Comparison of ENCODE assay signal across 22 mouse cellular contexts in the genomic region with DNA sequence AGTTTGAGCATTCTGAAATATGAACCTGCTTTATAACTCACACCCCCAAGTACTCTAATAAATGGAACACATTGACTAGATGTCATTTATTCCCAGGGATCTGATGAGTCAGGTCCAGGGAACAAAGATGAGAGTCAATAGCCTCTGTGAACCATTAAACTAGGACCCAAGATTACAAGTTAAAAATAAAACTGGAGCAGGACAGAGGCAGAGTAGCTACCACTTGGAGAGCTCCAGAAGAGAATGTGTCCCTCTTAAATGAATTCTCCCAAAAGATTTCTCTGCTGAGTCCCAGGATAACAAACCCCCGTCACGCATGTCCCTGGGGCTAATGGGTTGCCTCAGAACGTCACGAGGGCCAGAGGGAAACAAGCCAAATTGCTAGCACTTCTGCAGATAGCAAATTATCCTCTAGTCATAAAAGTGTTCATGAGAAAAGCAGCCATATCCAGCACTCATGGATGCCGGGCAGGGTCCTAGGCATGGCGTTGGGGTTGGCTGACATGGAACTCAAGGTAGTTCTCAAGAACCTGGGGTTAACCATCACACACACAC. TPM values are rescaled to one million over a fixed set of nuclear protein-coding genes. Genes with fewer than 3 reads are reported as not detected.
DNase-seq lines count a peak whose midpoint lies in the region; ATAC-seq and TF ChIP-seq lines count a peak whose summit lies in the region.
"Had no signal": no experiment of that assay in that cellular context is flagged by ENCODE, and none has a peak within 500 bp of the region (broad histone marks: within the 10 kb centered on the region; RNA-seq: fewer than 3 reads in every experiment).

No protein-coding gene starts in this region.

- ATAC-seq in Patski: peak; percentile 48
- no peak for ATAC-seq in hindbrain, embryonic 14.5 days (ENCODE audit: low FRiP score)
- ATAC-seq: forebrain, postnatal 0 days; hindbrain, embryonic 16.5 days; liver, embryonic 12.5 days had no signal

- peaks cover 29% of the 10 kb centered on the region for H3K27me3 ChIP-seq in Patski
- no peaks in the 10 kb centered on the region for H3K27me3 ChIP-seq in hindbrain, embryonic 14.5 days (ENCODE audit: control insufficient read depth, insufficient read depth, low read length)
- H3K27me3 ChIP-seq: embryonic facial prominence, embryonic 13.5 days; liver, embryonic 12.5 days; lung, embryonic 15.5 days; midbrain, embryonic 12.5 days had no signal

- H3K36me3 ChIP-seq in hindbrain, embryonic 14.5 days (replicated peaks; ENCODE audit: control insufficient read depth, insufficient read depth): no peaks in the 10 kb centered on the region
- H3K36me3 ChIP-seq: embryonic facial prominence, embryonic 13.5 days; liver, embryonic 12.5 days; lung, embryonic 15.5 days; midbrain, embryonic 12.5 days had no signal

- no peak overlapping the region for H3K27ac ChIP-seq in hindbrain, embryonic 14.5 days
- H3K27ac ChIP-seq: embryonic facial prominence, embryonic 13.5 days; liver, embryonic 12.5 days; lung, embryonic 15.5 days; midbrain, embryonic 12.5 days; stomach, postnatal 0 days had no signal

- DNase-seq in gastrocnemius, postnatal 14 days: peak; percentile 9
- DNase-seq in gastrocnemius, postnatal 36 days: no peak
- peak; percentile 49 for DNase-seq in Patski (ENCODE audit: low read depth, low spot score)
- peak; percentile 43 for DNase-seq in kidney, adult 18-20 months
- peak; percentile 49 for DNase-seq in kidney, postnatal 14 days
- no peak for DNase-seq in hindbrain, embryonic 14.5 days (ENCODE audit: low spot score)
- DNase-seq in frontal cortex, postnatal 14 days (ENCODE audit: low spot score in 2 of 2): no peak
- DNase-seq: adrenal gland, postnatal 36 days; cerebellum, adult 9-11 months; forebrain, postnatal 0 days; gastrocnemius, postnatal 10 days; right cerebral cortex, postnatal 14 days; thymus, postnatal 14 days had no signal

- no peak overlapping the region for H3K4me3 ChIP-seq in hindbrain, embryonic 14.5 days (replicated peaks; ENCODE audit: low read length)
- H3K4me3 ChIP-seq: embryonic facial prominence, embryonic 13.5 days; liver, embryonic 12.5 days; lung, embryonic 15.5 days; midbrain, embryonic 12.5 days had no signal

- CTCF ChIA-PET in Patski (lab: Charles Lee): no interaction called here

- no peaks in the 10 kb centered on the region for H3K9me3 ChIP-seq in hindbrain, embryonic 14.5 days (ENCODE audit: control insufficient read depth, low read length)
- H3K9me3 ChIP-seq: embryonic facial prominence, embryonic 13.5 days; liver, embryonic 12.5 days; lung, embryonic 15.5 days; midbrain, embryonic 12.5 days had no signal

- POLR2A ChIA-PET in Patski (lab: Charles Lee): no interaction called here

- H3K4me1 ChIP-seq in hindbrain, embryonic 14.5 days (replicated peaks; ENCODE audit: control insufficient read depth, insufficient read depth, low read length): no peaks in the 10 kb centered on the region
- H3K4me1 ChIP-seq: liver, embryonic 12.5 days; lung, embryonic 15.5 days; midbrain, embryonic 12.5 days had no signal

- in situ Hi-C loops in Patski (cut with MboI; ENCODE audit: low pct_unique_long_range_greater_than_20kb): no loop called here

- H3K9ac ChIP-seq in hindbrain, embryonic 14.5 days: no peak overlapping the region
- H3K9ac ChIP-seq: embryonic facial prominence, embryonic 13.5 days; forebrain, postnatal 0 days; liver, embryonic 12.5 days; lung, embryonic 15.5 days; midbrain, embryonic 12.5 days had no signal

- intact Hi-C loops in gastrocnemius, postnatal 14 days (cut with DNase I; ENCODE audit: low total_unique reads): no loop called here
- intact Hi-C loops in gastrocnemius, postnatal 36 days (cut with DNase I): no loop called here

- no peak for TF ChIP-seq CTCF in Patski (IDR thresholded peaks at IDR 0.05)

- H3K4me2 ChIP-seq in hindbrain, embryonic 14.5 days (replicated peaks): no peak overlapping the region
- H3K4me2 ChIP-seq: embryonic facial prominence, embryonic 13.5 days; liver, embryonic 12.5 days; lung, embryonic 15.5 days; midbrain, embryonic 12.5 days had no signal

- 83% methylated on average over 6 of the region's 6 CpGs for WGBS in hindbrain, embryonic 14.5 days

RNA-seq across cellular contexts. Expression of gene Stoml3, which starts 10.0 kb away (rescaled TPM):
- total RNA-seq in gastrocnemius, postnatal 14 days (2021): not detected
- not detected for total RNA-seq in gastrocnemius, postnatal 36 days (2021)
- polyA plus RNA-seq in Patski (2021): 0.06 TPM
- polyA plus RNA-seq in hindbrain, embryonic 14.5 days (2014; fragmentation: Nextera tagmentation; extraction: Ambion mirVana): not detected in 2 replicates
- total RNA-seq: adrenal gland, postnatal 36 days; gastrocnemius, postnatal 10 days had no signal
- polyA plus RNA-seq: embryonic facial prominence, embryonic 13.5 days; heart, postnatal 0 days; hindbrain, embryonic 16.5 days; limb, embryonic 11.5 days; liver, embryonic 12.5 days; midbrain, embryonic 12.5 days; spleen, adult 2 months; stomach, postnatal 0 days had no signal

RNA-seq across cellular contexts. Expression of gene Proser1, which starts 35.0 kb away (rescaled TPM):
- 1 to 10 TPM; 6.9 to 7.3 TPM for total RNA-seq in gastrocnemius, postnatal 14 days (2021)
- total RNA-seq in gastrocnemius, postnatal 36 days (2021): 1 to 10 TPM; 4.5 to 7.4 TPM
- 19.5 TPM for polyA plus RNA-seq in Patski (2021)
- polyA plus RNA-seq in hindbrain, embryonic 14.5 days (2014; fragmentation: Nextera tagmentation; extraction: Ambion mirVana): 15.0 and 15.9 TPM in 2 replicates

RNA-seq across cellular contexts. Expression of gene Nhlrc3, which starts 35.3 kb away (rescaled TPM):
- total RNA-seq in gastrocnemius, postnatal 14 days (2021): 1 to 10 TPM; 2.5 to 4.2 TPM
- 1 to 10 TPM; 2.5 to 2.6 TPM for total RNA-seq in gastrocnemius, postnatal 36 days (2021)
- 21.0 TPM for polyA plus RNA-seq in Patski (2021)
- polyA plus RNA-seq in hindbrain, embryonic 14.5 days (2014; fragmentation: Nextera tagmentation; extraction: Ambion mirVana): 8.9 and 10.0 TPM in 2 replicates

Comparison
In these comparisons a context has a peak if more than half of its experiments do, and no peak if none do; other contexts are left out.
1. DNase-seq: peak in gastrocnemius, postnatal 14 days (single experiment), Patski (single experiment), kidney, adult 18-20 months (single experiment) and kidney, postnatal 14 days (single experiment); none in gastrocnemius, postnatal 36 days (0 of 2), hindbrain, embryonic 14.5 days (single experiment) and frontal cortex, postnatal 14 days (0 of 2).